Mouse (Mus musculus): ENCODE data around the gene Pgp.

DNA sequence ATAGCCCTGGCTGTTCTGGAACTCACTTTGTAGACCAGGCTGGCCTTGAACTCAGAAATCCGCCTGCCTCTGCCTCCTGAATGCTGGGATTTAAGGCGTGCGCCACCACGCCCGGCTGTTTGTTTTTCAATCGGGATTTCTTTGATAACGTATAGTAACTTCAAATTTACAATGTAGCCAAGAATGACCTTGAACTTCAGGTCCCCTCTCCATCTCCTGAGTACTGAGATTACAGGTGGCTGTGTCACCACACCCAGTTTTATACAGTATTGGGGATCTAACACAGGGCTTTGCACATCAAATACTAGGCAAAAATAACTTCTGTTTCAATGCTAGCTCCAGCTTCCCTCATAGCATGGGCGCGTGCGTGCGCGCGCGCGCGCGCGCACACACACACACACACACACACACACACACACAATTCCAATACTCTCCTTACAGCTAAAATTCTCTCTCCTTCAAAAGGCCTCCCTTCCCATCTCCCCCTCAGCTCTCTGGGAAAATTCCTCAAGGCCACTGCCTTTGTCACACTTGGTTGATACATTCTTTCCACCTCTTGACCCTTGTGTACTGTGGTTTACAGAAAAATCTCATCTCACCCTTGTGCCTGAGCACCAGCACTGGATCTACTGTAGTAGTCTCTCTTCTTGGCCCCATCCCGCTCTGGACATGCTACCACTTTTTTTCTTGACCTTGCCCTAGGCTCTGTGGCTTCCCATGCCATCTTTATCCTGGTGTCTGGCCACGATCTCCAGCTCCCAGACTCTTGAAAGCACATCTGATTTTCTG, 11.0 kb downstream of the Pgp start:
- TF ChIP-seq CTCF (IDR thresholded peaks at IDR 0.05; ENCODE audit: low read depth, low read length) (no peak), GATA1 (IDR thresholded peaks at IDR 0.05; ENCODE audit: borderline replicate concordance, low read length) (no peak), TAL1 (conservative IDR thresholded peaks at IDR 0.05; ENCODE audit: low read depth, low read length) (no peak)
